Mouse (Mus musculus) lung, embryonic 14.5 days (tissue): ENCODE measurements around the gene Awat2. TPM values are rescaled to one million over a fixed set of nuclear protein-coding genes. Genes with fewer than 3 reads are reported as not detected.
A peak's percentile ranks its signal among the peaks of the same experiment; 100 is the strongest.

Experiments
- ATAC-seq: fragments of 200-750 bp; cut with Nextera tagmentation; 2 replicates; pipeline ENCODE4 v1.8.0; 2017; ENCODE audit warnings: mild to moderate bottlenecking, moderate TSS enrichment, moderate library complexity; ENCODE audit not compliant: insufficient read depth
- DNase-seq: peaks from one replicate; pipeline ENCODE4 v3.0.0-alpha.2; 2015
- H3K27ac ChIP-seq: fragments of 300-500 bp; sonication (generic); 2 replicates; pipeline ENCODE4 v1.5.1; 2014; ENCODE audit warnings: low read depth, mild to moderate bottlenecking, moderate library complexity
- H3K27me3 ChIP-seq: fragments of 300-500 bp; sonication (generic); 2 replicates; pipeline ENCODE4 v1.6.1; 2014; ENCODE audit warnings: low read length, control low read depth; ENCODE audit not compliant: insufficient read depth
- H3K36me3 ChIP-seq: fragments of 300-500 bp; sonication (generic); 2 replicates; pipeline ENCODE4 v1.6.1; 2014; ENCODE audit warnings: control low read depth; ENCODE audit not compliant: insufficient read depth
- H3K4me1 ChIP-seq: fragments of 300-500 bp; sonication (generic); 2 replicates; pipeline ENCODE4 v1.6.1; 2014; ENCODE audit warnings: antibody characterized with exemption, control low read depth; ENCODE audit not compliant: insufficient read depth
- H3K4me2 ChIP-seq: fragments of 300-500 bp; sonication (generic); 2 replicates; pipeline ENCODE4 v1.6.1; 2014; ENCODE audit warnings: mild to moderate bottlenecking
- H3K4me3 ChIP-seq: fragments of 300-500 bp; sonication (generic); 2 replicates; pipeline ENCODE4 v1.5.1; 2014; ENCODE audit warnings: low read depth, low read length
- H3K9ac ChIP-seq: fragments of 300-500 bp; sonication (generic); 2 replicates; pipeline ENCODE4 v1.6.1; 2014
- H3K9me3 ChIP-seq: fragments of 300-500 bp; sonication (generic); 2 replicates; pipeline ENCODE4 v1.6.1; 2016; ENCODE audit warnings: low read depth, low read length, control low read depth
- CTCF ChIP-seq: IDR thresholded peaks from 2 replicates; pipeline ENCODE4 v1.5.1; 2016; ENCODE audit warnings: antibody characterized with exemption, low read depth
- WGBS: fragments of 180-500 bp; shearing (Covaris S2); extraction: QIAGEN DNeasy Blood & Tissue Kit; methylation state at CpG from one replicate; pipeline ENCODE4 v1.1.7; 2014; 5-methylcytosine and 5-hydroxymethylcytosine counted together
- microRNA counts: library from miRNA; unstranded; fragments of <30 nt; microRNA quantifications from one replicate; lab custom pipeline; 2016
- microRNA-seq: library from miRNA; unstranded; fragments of <30 nt; microRNA quantifications from one replicate; pipeline ENCODE4, GENCODE M21; 2016; ENCODE audit warnings: borderline number of aligned reads
- polyA plus RNA-seq: library from polyadenylated mRNA; unstranded; fragments of >200 nt; fragmentation: Nextera tagmentation; extraction: Ambion mirVana; gene quantifications from 2 replicates; pipeline ENCODE4 v1.2.1, GENCODE M21; 2014

Gene Awat2
- polyA plus RNA-seq, 1 experiment from 2014 or later, result 0.62 TPM

DNA sequence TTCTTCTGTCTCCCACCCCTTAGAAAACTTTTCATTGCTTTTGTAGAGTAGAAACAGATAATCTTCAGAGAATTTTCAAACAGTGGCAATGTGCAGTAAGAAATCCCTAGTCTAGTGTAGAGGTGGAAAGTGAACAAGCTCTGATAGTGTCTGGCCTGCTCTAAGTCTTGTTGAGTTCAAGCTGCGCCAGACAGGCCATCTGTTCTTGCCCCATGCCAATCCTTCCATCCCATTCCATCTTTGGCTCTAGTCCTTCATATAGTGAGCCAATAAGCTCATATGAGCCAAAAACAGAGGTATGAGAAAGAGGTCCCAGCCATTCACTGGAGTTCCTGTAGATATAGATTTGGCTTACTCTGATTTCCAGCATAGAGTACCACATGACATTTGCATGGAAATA, 52.6 kb downstream of the Awat2 start:
- Histone ChIP-seq H3K4me3 (no peak overlapping the region), H3K27ac (no peak overlapping the region), H3K9ac (no peak overlapping the region), H3K4me2 (no peak overlapping the region), H3K27me3 (no peaks in the 10 kb centered on the region), H3K4me1 (no peaks in the 10 kb centered on the region), H3K9me3 (no peaks in the 10 kb centered on the region), H3K36me3 (no peaks in the 10 kb centered on the region)
- no peak for DNase-seq
- no peak for ATAC-seq
- no peak for TF ChIP-seq CTCF
- 81% methylated on average over 1 of the region's 1 CpGs for WGBS

DNA sequence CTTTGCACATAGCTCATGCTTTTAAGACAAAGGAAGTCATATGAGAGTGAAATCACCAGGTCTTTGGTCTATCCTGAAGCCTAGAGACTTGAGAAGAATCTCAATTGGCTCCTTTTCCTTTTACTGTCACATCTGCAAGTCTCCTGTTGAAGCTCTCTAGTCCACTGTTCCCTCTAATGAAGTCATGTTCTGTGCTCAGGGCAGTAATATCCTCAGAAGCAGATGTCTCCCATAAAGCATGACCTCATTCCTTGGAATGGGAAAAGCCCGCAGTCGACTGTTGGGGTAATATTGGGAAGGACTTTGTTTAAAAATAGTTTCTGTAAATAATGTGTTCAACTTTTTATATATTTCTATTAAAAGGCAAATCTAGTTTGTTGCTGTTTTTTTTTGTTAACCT, 85.5 kb downstream of the Awat2 start:
- Histone ChIP-seq H3K4me3 (no peak overlapping the region), H3K36me3 (no peaks in the 10 kb centered on the region), H3K27me3 (no peaks in the 10 kb centered on the region), H3K4me2 (no peak overlapping the region), H3K9ac (no peak overlapping the region), H3K4me1 (no peaks in the 10 kb centered on the region), H3K9me3 (no peaks in the 10 kb centered on the region), H3K27ac (no peak overlapping the region)
- no peak for TF ChIP-seq CTCF
- WGBS, result 59% methylated on average over 2 of the region's 2 CpGs
- DNase-seq (no peak), ATAC-seq (no peak)

MicroRNAs within 50 kb of the gene (microRNA counts, 519-probe panel; counts per million panel counts)
- 3,085 counts per million, percentile 59 among the panel's probes with 10 or more counts for microRNA mmu-miR-676 (lab: Ali Mortazavi, UCI)

Small RNA genes lying within 50 kb of the gene (microRNA-seq; reads per million reads assigned to microRNA genes)
- 824 reads per million, percentile 71 among the genes with 10 or more reads in this experiment for gene Mir676

Other genes starting within 250 kb of the Awat2 start
- not detected in 2 replicates for gene Otud6a, start 13.7 kb downstream of the Awat2 start, polyA plus RNA-seq
- gene Igbp1, start 51.6 kb upstream of the Awat2 start, polyA plus RNA-seq, result 43.6 and 43.8 TPM in 2 replicates
- not detected in 2 replicates for gene Dgat2l6, start 82.1 kb upstream of the Awat2 start, polyA plus RNA-seq
- not detected in 2 replicates for gene Awat1, start 129.5 kb upstream of the Awat2 start, polyA plus RNA-seq
- gene P2ry4, start 152.2 kb upstream of the Awat2 start, polyA plus RNA-seq, result not detected in 2 replicates
- not detected in 2 replicates for gene Arr3, start 162.8 kb upstream of the Awat2 start, polyA plus RNA-seq
- gene Kif4, start 183.0 kb upstream of the Awat2 start, polyA plus RNA-seq, result 41.5 and 45.0 TPM in 2 replicates
- 100 and 105 TPM in 2 replicates for gene Pdzd11, start 183.9 kb upstream of the Awat2 start, polyA plus RNA-seq